Mouse (Mus musculus): ENCODE measurements at regions not wholly inside any gene's neighbourhood (a gene's known extent, or its start where the extent isn't known, plus 50 kb on each side); places are given as distances from the start of the nearest gene placed in this dataset.

- no peak for DNase-seq (ENCODE audit: low read depth in 1 of 2, low spot score in 2 of 2)
- Histone ChIP-seq H3K27ac (ENCODE audit: insufficient read depth, low read length) (no peak overlapping the region), H3K36me3 (ENCODE audit: control insufficient read depth, insufficient read depth, low read length) (no peaks in the 10 kb centered on the region), H3K4me3 (ENCODE audit: extremely low read depth, insufficient read depth, insufficient read length) (no peak overlapping the region), H3K27me3 (ENCODE audit: control insufficient read depth, insufficient read depth, low read length) (no peaks in the 10 kb centered on the region), H3K4me1 (ENCODE audit: control insufficient read depth, insufficient read depth, insufficient read length) (no peaks in the 10 kb centered on the region)
- 75% methylated on average over 2 of the region's 2 CpGs for WGBS
- no peak for TF ChIP-seq CTCF (IDR thresholded peaks at IDR 0.05; ENCODE audit: extremely low read depth, insufficient read depth, insufficient read length, insufficient replicate concordance)
- TF ChIP-seq POLR2A (IDR thresholded peaks at IDR 0.05; ENCODE audit: low read depth, low read length), result no peak
Measured at GRCm38 (mm10) chr4:124052387-124052786, 134.6 kb upstream of the 4930535I16Rik start.

- WGBS, result 58% methylated on average over 12 of the region's 12 CpGs
Measured at GRCm38 (mm10) chr4:124048348-124048831, 130.6 kb upstream of the 4930535I16Rik start.

GRCm38 (mm10) chr4:124047898-124048297 lies 130.1 kb upstream of the 4930535I16Rik start:
- DNase-seq (ENCODE audit: low read depth in 1 of 2, low spot score in 2 of 2), result no peak
- H3K36me3 ChIP-seq (ENCODE audit: control insufficient read depth, insufficient read depth, low read length), result no peaks in the 10 kb centered on the region
- 85% methylated on average over 3 of the region's 3 CpGs for WGBS
- H3K27ac ChIP-seq (ENCODE audit: insufficient read depth, low read length), result no peak overlapping the region
- no peaks in the 10 kb centered on the region for H3K27me3 ChIP-seq (ENCODE audit: control insufficient read depth, insufficient read depth, low read length)
- TF ChIP-seq CTCF (IDR thresholded peaks at IDR 0.05; ENCODE audit: extremely low read depth, insufficient read depth, insufficient read length, insufficient replicate concordance) (no peak), POLR2A (IDR thresholded peaks at IDR 0.05; ENCODE audit: low read depth, low read length) (no peak)
- H3K4me1 ChIP-seq (ENCODE audit: control insufficient read depth, insufficient read depth, insufficient read length), result no peaks in the 10 kb centered on the region
- H3K4me3 ChIP-seq (ENCODE audit: extremely low read depth, insufficient read depth, insufficient read length), result no peak overlapping the region

More at GRCm38 (mm10) chr4:124048348-124048831, 130.6 kb upstream of the 4930535I16Rik start:
- DNase-seq (ENCODE audit: low read depth in 1 of 2, low spot score in 2 of 2), result no peak
- Histone ChIP-seq H3K4me1 (ENCODE audit: control insufficient read depth, insufficient read depth, insufficient read length) (no peaks in the 10 kb centered on the region), H3K4me3 (ENCODE audit: extremely low read depth, insufficient read depth, insufficient read length) (no peak overlapping the region), H3K36me3 (ENCODE audit: control insufficient read depth, insufficient read depth, low read length) (no peaks in the 10 kb centered on the region), H3K27me3 (ENCODE audit: control insufficient read depth, insufficient read depth, low read length) (no peaks in the 10 kb centered on the region), H3K27ac (ENCODE audit: insufficient read depth, low read length) (no peak overlapping the region)
- TF ChIP-seq POLR2A (IDR thresholded peaks at IDR 0.05; ENCODE audit: low read depth, low read length) (no peak), CTCF (IDR thresholded peaks at IDR 0.05; ENCODE audit: extremely low read depth, insufficient read depth, insufficient read length, insufficient replicate concordance) (no peak)

- TF ChIP-seq CTCF (IDR thresholded peaks at IDR 0.05; ENCODE audit: extremely low read depth, insufficient read depth, insufficient read length, insufficient replicate concordance) (no peak), POLR2A (IDR thresholded peaks at IDR 0.05; ENCODE audit: low read depth, low read length) (no peak)
- no peak overlapping the region for H3K27ac ChIP-seq (ENCODE audit: insufficient read depth, low read length)
- H3K4me1 ChIP-seq (ENCODE audit: control insufficient read depth, insufficient read depth, insufficient read length), result no peaks in the 10 kb centered on the region
- H3K4me3 ChIP-seq (ENCODE audit: extremely low read depth, insufficient read depth, insufficient read length), result no peak overlapping the region
- WGBS, result 90% methylated on average over 12 of the region's 12 CpGs
- no peaks in the 10 kb centered on the region for H3K36me3 ChIP-seq (ENCODE audit: control insufficient read depth, insufficient read depth, low read length)
- H3K27me3 ChIP-seq (ENCODE audit: control insufficient read depth, insufficient read depth, low read length), result no peaks in the 10 kb centered on the region
- DNase-seq (ENCODE audit: low read depth in 1 of 2, low spot score in 2 of 2), result no peak
Measured at GRCm38 (mm10) chr4:124036483-124036882, 118.7 kb upstream of the 4930535I16Rik start.

GRCm38 (mm10) chr4:124035657-124036061 lies 117.8 kb upstream of the 4930535I16Rik start:
- no peak for DNase-seq (ENCODE audit: low read depth in 1 of 2, low spot score in 2 of 2)
- Histone ChIP-seq H3K4me3 (ENCODE audit: extremely low read depth, insufficient read depth, insufficient read length) (no peak overlapping the region), H3K4me1 (ENCODE audit: control insufficient read depth, insufficient read depth, insufficient read length) (no peaks in the 10 kb centered on the region), H3K36me3 (ENCODE audit: control insufficient read depth, insufficient read depth, low read length) (no peaks in the 10 kb centered on the region), H3K27ac (ENCODE audit: insufficient read depth, low read length) (no peak overlapping the region), H3K27me3 (ENCODE audit: control insufficient read depth, insufficient read depth, low read length) (no peaks in the 10 kb centered on the region)
- WGBS, result 44% methylated on average over 10 of the region's 10 CpGs
- no peak for TF ChIP-seq POLR2A (IDR thresholded peaks at IDR 0.05; ENCODE audit: low read depth, low read length)
- no peak for TF ChIP-seq CTCF (IDR thresholded peaks at IDR 0.05; ENCODE audit: extremely low read depth, insufficient read depth, insufficient read length, insufficient replicate concordance)

- TF ChIP-seq POLR2A (IDR thresholded peaks at IDR 0.05; ENCODE audit: low read depth, low read length), result no peak
- TF ChIP-seq CTCF (IDR thresholded peaks at IDR 0.05; ENCODE audit: extremely low read depth, insufficient read depth, insufficient read length, insufficient replicate concordance), result no peak
- Histone ChIP-seq H3K4me1 (ENCODE audit: control insufficient read depth, insufficient read depth, insufficient read length) (no peaks in the 10 kb centered on the region), H3K27ac (ENCODE audit: insufficient read depth, low read length) (no peak overlapping the region), H3K27me3 (ENCODE audit: control insufficient read depth, insufficient read depth, low read length) (no peaks in the 10 kb centered on the region), H3K36me3 (ENCODE audit: control insufficient read depth, insufficient read depth, low read length) (no peaks in the 10 kb centered on the region), H3K4me3 (ENCODE audit: extremely low read depth, insufficient read depth, insufficient read length) (no peak overlapping the region)
- DNase-seq (ENCODE audit: low read depth in 1 of 2, low spot score in 2 of 2), result no peak
- WGBS, result 54% methylated on average over 7 of the region's 7 CpGs
Measured at GRCm38 (mm10) chr4:124035192-124035591, 117.4 kb upstream of the 4930535I16Rik start.

- no peak overlapping the region for H3K4me3 ChIP-seq (ENCODE audit: extremely low read depth, insufficient read depth, insufficient read length)
- H3K27ac ChIP-seq (ENCODE audit: insufficient read depth, low read length), result no peak overlapping the region
- H3K36me3 ChIP-seq (ENCODE audit: control insufficient read depth, insufficient read depth, low read length), result no peaks in the 10 kb centered on the region
- no peak for TF ChIP-seq POLR2A (IDR thresholded peaks at IDR 0.05; ENCODE audit: low read depth, low read length)
- no peak for TF ChIP-seq CTCF (IDR thresholded peaks at IDR 0.05; ENCODE audit: extremely low read depth, insufficient read depth, insufficient read length, insufficient replicate concordance)
- no peaks in the 10 kb centered on the region for H3K4me1 ChIP-seq (ENCODE audit: control insufficient read depth, insufficient read depth, insufficient read length)
- H3K27me3 ChIP-seq (ENCODE audit: control insufficient read depth, insufficient read depth, low read length), result no peaks in the 10 kb centered on the region
- WGBS, result 92% methylated on average over 12 of the region's 12 CpGs
- no peak for DNase-seq (ENCODE audit: low read depth in 1 of 2, low spot score in 2 of 2)
Measured at GRCm38 (mm10) chr4:124028061-124028460, 110.2 kb upstream of the 4930535I16Rik start.

Data from spleen, adult 2 months (tissue).